Mouse (Mus musculus) kidney, embryonic 14.5 days (tissue): Measurements from ENCODE around the gene Kir3dl2. TPM values are rescaled to one million over a fixed set of nuclear protein-coding genes. Genes with fewer than 3 reads are reported as not detected.
"Not testable (repeated sequence)": the region's sequence is repeated elsewhere in the genome, so short reads cannot be mapped to it uniquely, and the experiment has no call there.

Experiments used
- ATAC-seq: fragments of 200-750 bp; cut with Nextera tagmentation; 2 replicates; pipeline ENCODE4 v1.8.0; 2017; ENCODE audit warnings: moderate number of reproducible peaks, mild to moderate bottlenecking, moderate TSS enrichment, moderate library complexity; ENCODE audit not compliant: low FRiP score, low TSS enrichment
- H3K27ac ChIP-seq: fragments of 300-500 bp; sonication (generic); 2 replicates; pipeline ENCODE4 v1.5.1; 2014; ENCODE audit warnings: low read depth, mild to moderate bottlenecking, low read length, moderate library complexity, mixed read lengths
- H3K27me3 ChIP-seq: fragments of 300-500 bp; sonication (generic); 2 replicates; pipeline ENCODE4 v1.6.1; 2014; ENCODE audit warnings: mild to moderate bottlenecking, low read length; ENCODE audit not compliant: control insufficient read depth, insufficient read depth
- H3K36me3 ChIP-seq: fragments of 300-500 bp; sonication (generic); 2 replicates; pipeline ENCODE4 v1.6.1; 2014; ENCODE audit warnings: low read length, mixed read lengths; ENCODE audit not compliant: control insufficient read depth, insufficient read depth
- H3K4me1 ChIP-seq: fragments of 300-500 bp; sonication (generic); 2 replicates; pipeline ENCODE4 v1.6.1; 2014; ENCODE audit warnings: low read length, mixed read lengths; ENCODE audit not compliant: control insufficient read depth, insufficient read depth
- H3K4me2 ChIP-seq: fragments of 300-500 bp; sonication (generic); replicated peaks from 2 replicates; pipeline ENCODE4 v1.6.1; 2014; ENCODE audit warnings: low read depth, mild to moderate bottlenecking, low read length
- H3K4me3 ChIP-seq: fragments of 300-500 bp; sonication (generic); 2 replicates; pipeline ENCODE4 v1.5.1; 2014; ENCODE audit warnings: mild to moderate bottlenecking, low read length
- H3K9ac ChIP-seq: fragments of 300-500 bp; sonication (generic); 2 replicates; pipeline ENCODE4 v1.6.1; 2014; ENCODE audit warnings: low read depth, mild to moderate bottlenecking, low read length, moderate library complexity
- H3K9me3 ChIP-seq: fragments of 300-500 bp; sonication (generic); 2 replicates; pipeline ENCODE4 v1.6.1; 2016; ENCODE audit warnings: low read length; ENCODE audit not compliant: control insufficient read depth
- WGBS: fragments of 180-500 bp; shearing (Covaris S2); extraction: QIAGEN DNeasy Blood & Tissue Kit; methylation state at CpG from one replicate; pipeline ENCODE4 v1.1.7; 2014; 5-methylcytosine and 5-hydroxymethylcytosine counted together
- polyA plus RNA-seq: library from polyadenylated mRNA; unstranded; fragments of >200 nt; fragmentation: Nextera tagmentation; extraction: Ambion mirVana; gene quantifications from 2 replicates; pipeline ENCODE4 v1.2.1, GENCODE M21; 2014

Kir3dl2 gene
- polyA plus RNA-seq, result not detected in 2 replicates

DNA sequence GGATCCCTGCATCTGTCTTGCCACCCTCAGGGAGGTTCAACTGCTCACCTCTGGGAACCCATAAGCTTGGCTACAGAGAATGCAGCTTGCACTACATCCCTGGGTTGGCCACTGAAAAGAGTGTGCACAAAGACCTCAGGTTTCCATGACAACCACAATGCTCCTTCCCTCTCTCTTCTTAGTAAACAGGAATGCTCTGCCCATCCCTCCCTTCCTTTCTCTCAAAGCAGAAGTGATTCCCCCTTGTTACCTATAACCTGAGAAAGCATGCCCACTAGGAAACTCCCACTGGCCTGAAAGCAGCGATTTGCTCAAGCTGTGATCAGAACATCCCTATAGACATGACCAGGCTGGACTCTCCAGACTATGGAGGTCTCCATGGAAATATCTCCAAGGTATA is at the start of gene Kir3dl2:
TSS of gene Kir3dl2 (minus strand) at position 101 of the 400 bp plus-strand sequence.
- not testable (repeated sequence) for ATAC-seq, H3K4me2 ChIP-seq, H3K27ac ChIP-seq, H3K4me1 ChIP-seq, H3K27me3 ChIP-seq, H3K9ac ChIP-seq, H3K36me3 ChIP-seq, H3K4me3 ChIP-seq, H3K9me3 ChIP-seq
- 82% methylated on average over 1 of the region's 1 CpGs for WGBS

DNA sequence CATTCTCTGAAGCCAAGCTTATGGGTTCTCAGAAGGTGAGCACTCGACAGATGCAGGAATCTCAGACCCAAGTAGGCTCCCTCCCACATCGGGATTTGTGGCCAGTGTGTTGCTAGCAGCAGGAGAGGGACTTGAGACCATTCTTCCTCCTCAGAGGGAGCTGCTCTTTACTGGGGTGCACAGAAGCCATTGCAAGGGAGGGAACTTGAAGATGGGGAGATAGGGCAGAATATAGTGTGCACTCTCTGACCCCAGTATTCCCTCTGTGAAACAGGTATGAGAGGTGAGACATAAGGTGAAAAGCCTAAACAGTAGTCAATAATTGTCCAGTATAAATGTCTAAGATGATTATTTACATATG is 47.0 kb upstream of the Kir3dl2 start:
- no peaks in the 10 kb centered on the region for H3K27me3 ChIP-seq
- H3K27ac ChIP-seq, result no peak overlapping the region
- no peak for ATAC-seq
- no peak overlapping the region for H3K4me2 ChIP-seq
- no peak overlapping the region for H3K9ac ChIP-seq
- 42% methylated on average over 2 of the region's 2 CpGs for WGBS
- H3K9me3 ChIP-seq, result no peaks in the 10 kb centered on the region
- no peak overlapping the region for H3K4me3 ChIP-seq
- no peaks in the 10 kb centered on the region for H3K36me3 ChIP-seq
- H3K4me1 ChIP-seq, result no peaks in the 10 kb centered on the region

DNA sequence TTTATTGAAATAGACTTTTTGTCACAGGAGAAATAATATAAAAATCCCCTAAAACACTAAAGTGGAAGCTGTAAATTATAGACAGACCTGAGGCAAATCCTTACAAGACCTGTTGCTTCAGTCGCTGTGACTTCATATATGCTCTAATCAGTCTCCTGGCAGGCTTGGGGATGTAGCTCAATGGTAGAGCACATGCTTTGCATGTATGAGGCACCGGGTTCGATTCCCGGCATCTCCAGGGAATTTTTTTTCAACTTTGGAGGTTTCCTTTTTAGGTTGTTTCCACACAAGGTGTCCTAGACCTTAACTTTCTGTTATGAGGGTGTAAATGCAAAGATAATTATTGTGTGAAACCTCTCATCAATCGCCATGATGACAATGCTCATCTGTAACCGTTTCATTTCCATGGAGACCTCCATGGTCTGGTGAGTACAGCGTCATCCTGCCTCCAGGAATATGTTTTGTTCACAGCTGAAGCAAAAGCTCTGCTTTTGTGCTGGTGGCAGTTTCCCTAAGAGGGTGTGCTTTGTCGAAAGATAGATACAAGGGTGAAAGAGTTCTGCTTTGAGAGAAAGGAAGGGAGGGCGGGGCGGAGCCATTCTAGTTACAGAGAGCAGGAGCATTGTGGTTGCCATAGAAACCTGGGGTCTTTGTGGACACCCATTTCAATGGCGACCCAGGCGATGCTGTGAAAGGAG is 46.5 kb upstream of the Kir3dl2 start, which contains the start of gene Tceal3:
TSS of gene Tceal3 (plus strand) at position 644 of the 698 bp plus-strand sequence.
- Histone ChIP-seq H3K27ac (no peak within 1 kb of the TSS), H3K4me1 (no peaks in the 10 kb centered on the region), H3K9ac (no peak within 1 kb of the TSS), H3K9me3 (no peaks in the 10 kb centered on the region), H3K4me3 (no peak within 1 kb of the TSS), H3K4me2 (no peak within 1 kb of the TSS), H3K36me3 (no peaks in the 10 kb centered on the region), H3K27me3 (no peaks in the 10 kb centered on the region)
- WGBS, result 56% methylated on average over 12 of the region's 12 CpGs
- no peak for ATAC-seq

DNA sequence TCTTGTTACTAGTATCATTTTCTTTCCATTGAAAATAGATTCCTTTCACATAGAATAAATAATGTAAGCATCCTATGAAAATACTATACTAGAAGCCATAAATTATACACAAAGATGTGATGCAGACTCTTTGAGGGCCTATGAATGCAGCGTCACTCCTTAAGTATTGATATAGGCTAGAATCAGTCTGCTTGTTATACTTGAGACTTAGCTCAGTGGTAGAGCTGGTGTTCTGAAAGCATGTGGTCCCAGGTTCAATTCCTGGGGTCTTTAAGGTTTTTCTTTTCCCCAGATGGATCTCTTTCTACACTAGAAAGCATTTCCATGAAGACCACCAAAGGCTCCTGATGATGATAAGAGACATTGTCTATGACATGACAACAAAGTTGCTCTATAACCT is 40.8 kb upstream of the Kir3dl2 start:
- Histone ChIP-seq H3K4me3 (no peak overlapping the region), H3K27me3 (no peaks in the 10 kb centered on the region), H3K4me2 (no peak overlapping the region), H3K9me3 (no peaks in the 10 kb centered on the region), H3K9ac (no peak overlapping the region), H3K27ac (no peak overlapping the region), H3K4me1 (no peaks in the 10 kb centered on the region), H3K36me3 (no peaks in the 10 kb centered on the region)
- no peak for ATAC-seq
- WGBS, result 78% methylated on average over 1 of the region's 1 CpGs

DNA sequence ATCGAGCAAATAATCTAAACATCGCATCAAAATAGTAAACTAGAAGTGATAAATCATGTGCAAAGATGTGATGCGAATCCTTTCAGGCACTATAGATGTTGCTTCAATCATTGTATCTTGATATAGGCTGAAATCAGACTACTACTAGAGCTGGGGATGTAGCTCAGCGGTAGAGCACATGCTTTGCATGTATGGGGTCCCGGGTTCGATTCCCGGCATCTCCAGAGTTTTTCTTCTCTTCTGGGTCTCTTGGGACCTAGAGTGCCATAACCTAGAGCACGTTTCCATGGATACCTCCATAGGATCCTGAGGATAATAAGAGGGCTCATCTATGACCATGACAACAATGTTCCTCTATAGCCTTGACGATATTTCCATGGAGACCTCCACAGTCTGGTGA is 25.2 kb upstream of the Kir3dl2 start:
- not testable (repeated sequence) for H3K9me3 ChIP-seq, H3K4me2 ChIP-seq, H3K4me1 ChIP-seq, H3K4me3 ChIP-seq, H3K27me3 ChIP-seq, ATAC-seq, H3K9ac ChIP-seq, H3K27ac ChIP-seq, H3K36me3 ChIP-seq
- WGBS, result 88% methylated on average over 9 of the region's 9 CpGs

DNA sequence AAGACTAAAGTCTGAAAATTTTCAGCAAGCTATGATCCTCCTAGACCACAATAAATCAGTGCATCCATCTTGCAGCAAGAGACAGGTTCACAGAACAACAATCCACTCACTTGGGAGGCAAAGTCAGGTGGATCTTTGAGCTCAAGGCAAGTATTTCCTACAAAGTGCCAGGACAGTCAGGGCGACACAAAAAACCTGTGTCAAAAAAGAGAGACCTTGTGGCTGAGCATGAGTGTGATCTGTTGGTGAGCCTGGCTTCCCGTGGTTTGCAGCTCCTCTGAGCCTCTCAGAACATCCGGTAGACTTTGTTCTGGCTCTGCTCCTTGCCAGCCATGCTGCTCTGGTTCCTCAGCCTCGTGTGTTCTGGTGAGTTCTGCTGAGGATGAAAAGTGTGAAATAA is 26.2 kb downstream of the Kir3dl2 start, which contains the start of gene Kir3dl1:
TSS of gene Kir3dl1 (plus strand) at position 301 of the 400 bp plus-strand sequence.
- not testable (repeated sequence) for H3K4me1 ChIP-seq, H3K9ac ChIP-seq, H3K4me2 ChIP-seq, ATAC-seq, H3K27me3 ChIP-seq, H3K4me3 ChIP-seq, H3K27ac ChIP-seq, H3K9me3 ChIP-seq, H3K36me3 ChIP-seq
- 76% methylated on average over 4 of the region's 4 CpGs for WGBS

Other genes starting within 250 kb of the Kir3dl2 start
- not detected in 2 replicates for gene Kir3dl1, start 26.1 kb downstream of the Kir3dl2 start, polyA plus RNA-seq
- gene Tceal3, start 46.8 kb upstream of the Kir3dl2 start, polyA plus RNA-seq, result 3.0 and 7.3 TPM in 2 replicates
- 9.5 and 11.3 TPM in 2 replicates for gene Tceal1, start 163.9 kb upstream of the Kir3dl2 start, polyA plus RNA-seq
- gene Morf4l2, start 199.6 kb upstream of the Kir3dl2 start, polyA plus RNA-seq, result 479 and 609 TPM in 2 replicates
- gene Glra4, start 236.1 kb upstream of the Kir3dl2 start, polyA plus RNA-seq, result 0.13 and 0.19 TPM in 2 replicates